ENCODE assay signal across 8 mouse cellular contexts in the genomic region with DNA sequence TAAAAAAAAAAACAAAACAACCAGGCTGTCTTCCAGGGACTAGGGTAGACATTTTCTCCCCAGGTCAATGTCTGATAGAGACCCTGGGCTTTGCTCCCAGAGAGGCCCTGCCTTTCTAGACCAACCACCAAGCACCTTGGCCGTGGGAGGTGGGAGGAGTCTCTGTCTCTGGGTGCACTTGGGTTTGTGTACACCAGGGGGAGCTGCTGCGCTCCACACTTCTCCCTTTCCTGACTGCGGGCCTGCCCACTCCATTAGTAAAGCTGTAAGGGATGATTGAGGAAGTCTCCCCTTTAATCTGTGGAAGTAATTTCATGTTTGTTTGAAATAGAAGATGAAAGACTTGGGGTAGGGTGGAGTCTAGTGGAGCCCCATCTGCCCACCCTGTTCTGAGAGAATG. TPM values are rescaled to one million over a fixed set of nuclear protein-coding genes. Genes with fewer than 3 reads are reported as not detected.
DNase-seq lines count a peak whose midpoint lies in the region; ATAC-seq and TF ChIP-seq lines count a peak whose summit lies in the region.

No protein-coding gene starts in this region.

- peak; percentile 58 for TF ChIP-seq CTCF in left cerebral cortex, adult 2 months (IDR thresholded peaks at IDR 0.05)

- no peak overlapping the region for H3K27ac ChIP-seq in left cerebral cortex, adult 2 months

- H3K4me3 ChIP-seq in left cerebral cortex, adult 2 months, result no peak overlapping the region

- DNase-seq in cerebellum, postnatal 10 days, result peak; percentile 73 to 77
- DNase-seq in cerebellum, adult 9-10 months, result no peak
- peak in 1 of 2 experiments; percentile 44 for DNase-seq in left cerebral cortex, adult 2 months (ENCODE audit: extremely low spot score in 1 of 2, low spot score in 2 of 2)
- DNase-seq in left cerebral cortex, adult 11 months (ENCODE audit: low spot score), result no peak
- peak; percentile 70 for DNase-seq in adrenal gland, postnatal 10 days
- DNase-seq in lung, postnatal 4 days, result peak; percentile 71 to 79
- peak; percentile 69 for DNase-seq in thymus, postnatal 0 days (ENCODE audit: low spot score)

- peak; percentile 82 for ATAC-seq in granulocyte monocyte progenitor cell, adult 5-6 weeks (replicated peaks; ENCODE audit: poor library complexity, severe bottlenecking)

- intact Hi-C loops in left cerebral cortex, adult 2 months (cut with DNase I), result no loop called here

RNA-seq across cellular contexts. Expression of gene Gm17018, which starts 20.8 kb away (rescaled TPM):
- 10 to 100 TPM; 76.2 to 79.1 TPM for total RNA-seq in left cerebral cortex, adult 2 months (2021)
- total RNA-seq in adrenal gland, postnatal 10 days (2021), result 10 to 100 TPM; 21.0 to 22.5 TPM
- total RNA-seq in granulocyte monocyte progenitor cell, adult 5-6 weeks (2014; fragmentation: Nextera tagmentation), result 27.1 and 50.2 TPM in 2 replicates
- total RNA-seq in granulocyte monocyte progenitor cell, adult 5-6 weeks (2017), result 31.8 and 42.4 TPM in 2 replicates
- polyA plus RNA-seq in thymus, postnatal 0 days (2015; fragmentation: Nextera tagmentation; extraction: Ambion mirVana), result 49.5 and 54.3 TPM in 2 replicates

RNA-seq across cellular contexts. Expression of gene Poll, which starts 20.9 kb away (rescaled TPM):
- 10 to 100 TPM in 1 of 2 experiments, 1 to 10 TPM in 1; 9.7 to 10.3 TPM for total RNA-seq in left cerebral cortex, adult 2 months (2021)
- total RNA-seq in adrenal gland, postnatal 10 days (2021), result 10 to 100 TPM in 1 of 2 experiments, 1 to 10 TPM in 1; 9.0 to 10.7 TPM
- total RNA-seq in granulocyte monocyte progenitor cell, adult 5-6 weeks (2014; fragmentation: Nextera tagmentation), result 13.0 and 15.1 TPM in 2 replicates
- total RNA-seq in granulocyte monocyte progenitor cell, adult 5-6 weeks (2017), result 6.6 and 14.4 TPM in 2 replicates
- polyA plus RNA-seq in thymus, postnatal 0 days (2015; fragmentation: Nextera tagmentation; extraction: Ambion mirVana), result 5.1 and 5.7 TPM in 2 replicates

Comparison
In these comparisons a context has a peak if more than half of its experiments do, and no peak if none do; other contexts are left out.
1. DNase-seq: peak in cerebellum, postnatal 10 days (2 of 2), adrenal gland, postnatal 10 days (single experiment), lung, postnatal 4 days (2 of 2) and thymus, postnatal 0 days (single experiment); none in cerebellum, adult 9-10 months (single experiment) and left cerebral cortex, adult 11 months (single experiment).